Mouse (Mus musculus) cerebellum, adult 2 months (tissue): ENCODE data around the gene Ttf1. TPM values are rescaled to one million over a fixed set of nuclear protein-coding genes. Genes with fewer than 3 reads are reported as not detected.

ENCODE experiments used
- DNase-seq, 2 experiments: peaks; one replicate each; pipeline ENCODE4 v3.0.0; 2021
- H3K27ac ChIP-seq: fragments of 200-500 bp; 2 replicates; pipeline ENCODE4 v1.5.1; 2012; ENCODE audit warnings: low read length, control low read depth, inconsistent platforms; ENCODE audit not compliant: insufficient read depth
- H3K27me3 ChIP-seq: fragments of 200-500 bp; 2 replicates; pipeline ENCODE4 v1.6.1; 2012; ENCODE audit warnings: inconsistent platforms, mild to moderate bottlenecking, low read length, moderate library complexity; ENCODE audit not compliant: control insufficient read depth, insufficient read depth
- H3K4me1 ChIP-seq: fragments of 200-500 bp; 2 replicates; pipeline ENCODE4 v1.6.1; 2011; ENCODE audit warnings: low read length; ENCODE audit not compliant: control insufficient read depth, insufficient read depth
- H3K4me3 ChIP-seq: fragments of 200-500 bp; replicated peaks from 2 replicates; pipeline ENCODE3; 2011; ENCODE audit warnings: mild to moderate bottlenecking, low read depth, low read length, control low read depth; ENCODE audit not compliant: insufficient read depth
- CTCF ChIP-seq: fragments of 200-500 bp; IDR thresholded peaks from 2 replicates; pipeline ENCODE4 v1.5.1; 2011; ENCODE audit warnings: low read depth, mild to moderate bottlenecking, control low read depth, low read length, moderate library complexity, borderline replicate concordance; ENCODE audit not compliant: insufficient read depth
- POLR2A ChIP-seq: fragments of 200-500 bp; IDR thresholded peaks from 2 replicates; pipeline ENCODE4 v1.6.1; 2011; ENCODE audit warnings: low read length, control low read depth, borderline replicate concordance; ENCODE audit not compliant: insufficient read depth
- WGBS: fragments of 180-500 bp; shearing (Covaris S2); methylation state at CpG from one replicate; pipeline ENCODE4 v1.1.7; 2018; 5-methylcytosine and 5-hydroxymethylcytosine counted together
- polyA plus RNA-seq: library from polyadenylated mRNA; depleted of rRNA; stranded (reverse); fragments of >200 nt; gene quantifications from 2 replicates; pipeline ENCODE4 v1.2.3, GENCODE M21; 2012

The Ttf1 gene
- polyA plus RNA-seq, 1 experiment: 16.1 TPM

- no peak overlapping the region for H3K27ac ChIP-seq
- no peaks in the 10 kb centered on the region for H3K4me1 ChIP-seq
- TF ChIP-seq POLR2A (no peak), CTCF (no peak)
- 23% methylated on average over 20 of the region's 20 CpGs for WGBS
- no peak for DNase-seq
- no peaks in the 10 kb centered on the region for H3K27me3 ChIP-seq
- H3K4me3 ChIP-seq: no peak overlapping the region
These were observed 29.9 kb upstream of the Ttf1 start for GRCm38 (mm10) chr2:29030048-29030734.

- no peak for DNase-seq
- TF ChIP-seq CTCF (no peak), POLR2A (no peak)
- Histone ChIP-seq H3K4me1 (no peaks in the 10 kb centered on the region), H3K4me3 (no peak overlapping the region), H3K27me3 (no peaks in the 10 kb centered on the region), H3K27ac (no peak overlapping the region)
- WGBS: 92% methylated on average over 4 of the region's 4 CpGs
These were observed 28.1 kb upstream of the Ttf1 start for GRCm38 (mm10) chr2:29031951-29032350.

DNA sequence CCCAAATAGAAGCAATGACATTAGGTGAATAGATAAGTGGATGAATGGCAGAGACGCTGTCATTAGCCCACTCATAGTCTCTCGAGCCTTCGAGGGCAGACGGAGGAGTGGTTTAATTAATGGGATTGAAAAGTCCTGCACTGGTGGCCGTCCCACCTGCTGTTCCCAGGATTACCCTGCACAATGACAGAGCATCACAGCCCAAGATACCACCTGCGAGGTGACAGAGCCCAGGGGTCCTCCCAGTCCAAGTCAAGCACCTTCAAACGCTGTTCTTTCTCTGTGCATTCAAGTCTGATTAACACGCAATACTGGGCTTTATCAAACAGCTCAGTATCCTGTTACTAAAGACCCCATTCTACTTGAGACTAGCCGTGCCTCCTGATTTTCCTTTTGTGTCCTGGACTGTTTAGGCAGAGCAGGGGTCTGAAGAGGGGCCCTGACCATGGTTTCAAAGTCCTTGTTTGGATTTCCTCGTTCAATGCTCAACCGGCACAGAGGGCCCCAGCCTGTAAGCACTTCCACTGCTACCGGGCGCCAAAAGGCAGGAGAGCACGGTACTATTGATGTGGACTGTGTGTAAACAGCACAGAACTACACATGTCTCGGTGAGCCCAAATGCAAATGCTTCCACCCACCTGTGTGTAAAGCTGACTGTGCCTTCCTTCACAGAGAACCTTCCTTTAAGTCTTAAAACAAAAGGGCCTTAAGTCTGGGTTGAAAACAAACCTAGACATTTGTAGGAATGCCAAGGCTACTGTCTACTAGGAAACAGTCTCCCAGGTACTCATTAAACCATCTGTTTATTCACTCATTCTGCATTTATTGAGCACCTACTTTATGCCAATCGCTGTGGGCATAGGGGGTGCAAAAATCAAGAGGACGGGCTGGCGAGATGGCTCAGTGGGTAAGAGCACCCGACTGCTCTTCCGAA, 25.3 kb upstream of the Ttf1 start:
- Histone ChIP-seq H3K27me3 (no peaks in the 10 kb centered on the region), H3K4me3 (no peak overlapping the region), H3K4me1 (no peaks in the 10 kb centered on the region), H3K27ac (no peak overlapping the region)
- no peak for DNase-seq
- WGBS: 60% methylated on average over 20 of the region's 20 CpGs
- TF ChIP-seq POLR2A (no peak), CTCF (no peak)

- no peaks in the 10 kb centered on the region for H3K4me1 ChIP-seq
These were observed 24.4 kb upstream of the Ttf1 start for GRCm38 (mm10) chr2:29035698-29036097.

DNA sequence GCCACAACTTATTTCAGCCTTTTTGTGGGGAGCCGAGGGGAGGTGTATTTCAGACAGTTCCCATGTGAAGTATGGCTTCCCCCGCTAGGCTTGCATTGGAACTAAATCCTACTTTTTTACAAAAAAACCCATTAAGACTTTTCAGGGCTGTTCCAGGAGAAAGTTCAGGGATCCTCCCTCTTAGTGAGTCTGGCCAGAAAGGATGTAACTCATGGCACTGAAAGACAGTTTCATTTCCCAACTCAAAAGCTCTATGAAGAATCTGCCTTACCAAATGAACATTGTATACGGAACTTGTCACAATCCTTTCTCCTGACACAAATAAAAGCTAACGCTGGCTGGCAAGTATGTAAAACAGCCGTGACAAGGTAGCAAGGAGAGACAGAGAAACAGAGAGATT, 20.3 kb upstream of the Ttf1 start:
- H3K4me3 ChIP-seq: no peak overlapping the region
- TF ChIP-seq CTCF (no peak), POLR2A (no peak)
- H3K27ac ChIP-seq: no peak overlapping the region
- WGBS: 61% methylated on average over 5 of the region's 5 CpGs
- no peaks in the 10 kb centered on the region for H3K4me1 ChIP-seq
- DNase-seq: no peak
- no peaks in the 10 kb centered on the region for H3K27me3 ChIP-seq

More at GRCm38 (mm10) chr2:29035698-29036097, 24.4 kb upstream of the Ttf1 start:
- Histone ChIP-seq H3K27me3 (no peaks in the 10 kb centered on the region), H3K4me3 (no peak overlapping the region), H3K27ac (no peak overlapping the region)
- WGBS: 70% methylated on average over 8 of the region's 8 CpGs
- TF ChIP-seq CTCF (no peak), POLR2A (no peak)
- DNase-seq: no peak

DNA sequence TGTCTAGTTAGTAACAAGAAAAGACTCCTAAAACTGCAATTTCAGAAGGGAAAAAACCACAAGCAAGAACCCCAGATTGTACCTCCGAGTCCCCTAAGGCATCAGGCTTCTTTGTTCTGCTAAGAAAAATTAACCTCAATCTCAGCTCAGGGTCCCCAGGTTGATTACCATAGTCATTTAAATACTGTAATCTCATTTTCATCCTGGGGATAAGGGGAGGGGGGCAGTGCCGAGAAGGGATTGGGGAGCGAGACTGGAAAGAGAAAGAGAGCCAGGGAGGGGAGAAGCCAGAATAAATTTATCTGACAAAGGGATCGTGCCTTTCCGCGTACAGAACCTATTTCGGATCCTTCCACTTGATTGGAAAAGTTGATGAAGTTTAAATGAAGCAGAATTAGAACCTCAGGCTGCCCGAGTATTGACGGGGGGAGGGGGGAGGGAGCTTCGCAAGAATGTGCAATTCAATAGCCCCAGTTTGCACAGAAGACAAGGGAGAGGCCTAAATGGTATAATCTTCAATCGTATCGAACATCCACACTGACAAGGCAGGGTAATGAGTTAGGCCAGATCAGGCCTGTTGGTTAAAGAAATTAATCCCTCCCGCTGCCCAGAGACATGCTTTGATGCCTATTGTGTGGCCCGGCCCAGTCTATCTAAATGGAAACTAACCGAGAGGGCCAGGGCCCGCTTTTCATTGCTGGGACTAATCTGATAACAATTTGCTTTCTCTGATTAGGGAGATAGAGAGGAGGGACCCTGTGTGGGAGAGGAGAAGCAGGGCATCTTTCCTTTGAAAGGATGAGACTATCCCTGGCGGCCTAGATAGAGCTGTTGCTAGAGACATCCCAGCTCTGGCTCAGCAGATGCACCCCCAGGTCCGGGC, 19.2 kb upstream of the Ttf1 start:
- Histone ChIP-seq H3K4me1 (no peaks in the 10 kb centered on the region), H3K27ac (no peak overlapping the region), H3K4me3 (no peak overlapping the region), H3K27me3 (no peaks in the 10 kb centered on the region)
- WGBS: 53% methylated on average over 18 of the region's 18 CpGs
- TF ChIP-seq CTCF: no peak
- no peak for TF ChIP-seq POLR2A
- DNase-seq: no peak

GRCm38 (mm10) chr2:29041477-29041768, 18.6 kb upstream of the Ttf1 start:
- Histone ChIP-seq H3K27me3 (no peaks in the 10 kb centered on the region), H3K4me1 (no peaks in the 10 kb centered on the region), H3K4me3 (no peak overlapping the region), H3K27ac (no peak overlapping the region)
- DNase-seq: no peak
- no peak for TF ChIP-seq POLR2A
- TF ChIP-seq CTCF: no peak
- WGBS: 51% methylated on average over 8 of the region's 8 CpGs
